Mouse (Mus musculus) ES-E14 (cell line): ENCODE measurements at regions not wholly inside any gene's neighbourhood (a gene's known extent, or its start where the extent isn't known, plus 50 kb on each side); places are given as distances from the start of the nearest gene placed in this dataset.

Source experiments
- CHD2 ChIP-seq: IDR thresholded peaks from 2 replicates; pipeline ENCODE4 v1.6.1; 2014; ENCODE audit warnings: mild to moderate bottlenecking, low read depth, low read length, inconsistent platforms
- MAFK ChIP-seq: IDR thresholded peaks from 2 replicates; pipeline ENCODE4 v1.6.1; 2014; ENCODE audit warnings: mild to moderate bottlenecking, low read depth, low read length, inconsistent platforms; ENCODE audit not compliant: insufficient read depth
- ZC3H11A ChIP-seq: IDR thresholded peaks from 2 replicates; pipeline ENCODE4 v1.6.1; 2012; ENCODE audit warnings: low read depth, mild to moderate bottlenecking, inconsistent platforms, low read length, borderline replicate concordance
- ZNF384 ChIP-seq: IDR thresholded peaks from 2 replicates; pipeline ENCODE4 v1.6.1; 2012; ENCODE audit warnings: low read depth, low read length, inconsistent platforms

DNA sequence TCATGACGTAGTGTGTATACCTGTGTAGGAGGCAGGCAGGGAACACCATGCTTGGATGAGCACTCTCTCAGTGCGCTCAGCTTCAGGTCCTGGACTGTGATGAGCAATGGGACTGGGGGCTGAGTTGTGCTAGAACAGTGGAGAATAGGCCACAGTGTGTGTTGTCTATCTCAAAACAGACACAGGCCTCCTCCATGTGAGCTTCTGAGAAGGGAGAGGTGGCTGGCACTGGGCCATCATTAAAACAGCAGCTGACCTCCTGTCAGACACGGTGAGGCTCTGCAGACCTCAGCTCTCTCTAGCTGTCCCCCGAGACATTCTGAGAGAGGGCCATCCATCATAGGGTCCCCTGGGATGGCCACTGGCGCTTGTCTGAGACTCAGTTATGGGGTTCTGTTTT is 119.0 kb upstream of the Cxcr4 start:
- TF ChIP-seq CHD2 (no peak), ZNF384 (no peak), MAFK (no peak), ZC3H11A (no peak)
